Mouse (Mus musculus): ENCODE measurements around the gene Sult5a1.

- TF ChIP-seq CTCF (IDR thresholded peaks at IDR 0.05; ENCODE audit: borderline replicate concordance, extremely low read depth, insufficient read depth, insufficient read length) (no peak), POLR2A (IDR thresholded peaks at IDR 0.05; ENCODE audit: borderline replicate concordance, extremely low read depth, insufficient read depth, insufficient read length, poor library complexity, severe bottlenecking) (no peak)
These were observed 56.9 kb downstream of the Sult5a1 start for GRCm38 (mm10) chr8:123101244-123101643.

Data from brain, embryonic 14.5 days (tissue).